Mouse (Mus musculus): ENCODE data around the gene Rhbdf2. TPM values are rescaled to one million over a fixed set of nuclear protein-coding genes. Genes with fewer than 3 reads are reported as not detected.
A peak's percentile ranks its signal among the peaks of the same experiment; 100 is the strongest.

Rhbdf2 gene
- polyA plus RNA-seq, 1 experiment from 2014 or later: 3.9 TPM

GRCm38 (mm10) chr11:116565283-116566041 lies 61.4 kb downstream of the Rhbdf2 start:
- Histone ChIP-seq H3K9ac (ENCODE audit: low read length) (no peak overlapping the region), H3K4me1 (ENCODE audit: control insufficient read depth, insufficient read depth, low read length) (no peaks in the 10 kb centered on the region), H3K4me2 (ENCODE audit: low read depth, severe bottlenecking) (no peak overlapping the region), H3K27me3 (ENCODE audit: control insufficient read depth, insufficient read depth, low read length) (no peaks in the 10 kb centered on the region), H3K9me3 (ENCODE audit: control insufficient read depth, low read length) (no peaks in the 10 kb centered on the region), H3K27ac (replicated peaks; ENCODE audit: low read depth, low read length) (no peak overlapping the region), H3K4me3 (ENCODE audit: low read depth, low read length) (no peak overlapping the region), H3K36me3 (ENCODE audit: control insufficient read depth, insufficient read depth, low read length) (no peaks in the 10 kb centered on the region)
- ATAC-seq (ENCODE audit: insufficient number of reproducible peaks, low FRiP score, low TSS enrichment, low read depth) (no peak), DNase-seq (ENCODE audit: low spot score) (no peak)
- WGBS: 38% methylated on average over 7 of the region's 7 CpGs

GRCm38 (mm10) chr11:116556308-116556707 lies 70.5 kb downstream of the Rhbdf2 start:
- H3K4me2 ChIP-seq (ENCODE audit: low read depth, severe bottlenecking): no peak overlapping the region
- peaks cover 13% of the 10 kb centered on the region; the same call in 1 of the 2 replicates for H3K4me1 ChIP-seq (ENCODE audit: control insufficient read depth, insufficient read depth, low read length)
- 60% methylated on average over 6 of the region's 6 CpGs for WGBS
- H3K27me3 ChIP-seq (ENCODE audit: control insufficient read depth, insufficient read depth, low read length): no peaks in the 10 kb centered on the region
- H3K36me3 ChIP-seq (ENCODE audit: control insufficient read depth, insufficient read depth, low read length): no peaks in the 10 kb centered on the region
- ATAC-seq (ENCODE audit: insufficient number of reproducible peaks, low FRiP score, low TSS enrichment, low read depth): no peak
- no peak overlapping the region for H3K4me3 ChIP-seq (ENCODE audit: low read depth, low read length)
- no peaks in the 10 kb centered on the region for H3K9me3 ChIP-seq (ENCODE audit: control insufficient read depth, low read length)
- no peak overlapping the region for H3K27ac ChIP-seq (replicated peaks; ENCODE audit: low read depth, low read length)
- no peak for DNase-seq (ENCODE audit: low spot score)
- H3K9ac ChIP-seq (ENCODE audit: low read length): no peak overlapping the region

- peaks cover 18% of the 10 kb centered on the region for H3K4me1 ChIP-seq (ENCODE audit: control insufficient read depth, insufficient read depth, low read length)
- H3K27me3 ChIP-seq (ENCODE audit: control insufficient read depth, insufficient read depth, low read length): no peaks in the 10 kb centered on the region
- H3K36me3 ChIP-seq (ENCODE audit: control insufficient read depth, insufficient read depth, low read length): no peaks in the 10 kb centered on the region
- H3K4me2 ChIP-seq (ENCODE audit: low read depth, severe bottlenecking): no peak overlapping the region
- ATAC-seq (ENCODE audit: insufficient number of reproducible peaks, low FRiP score, low TSS enrichment, low read depth) (no peak), DNase-seq (ENCODE audit: low spot score) (no peak)
- WGBS: 68% methylated on average over 1 of the region's 1 CpGs
- no peaks in the 10 kb centered on the region for H3K9me3 ChIP-seq (ENCODE audit: control insufficient read depth, low read length)
- no peak overlapping the region for H3K4me3 ChIP-seq (ENCODE audit: low read depth, low read length)
- H3K27ac ChIP-seq (replicated peaks; ENCODE audit: low read depth, low read length): no peak overlapping the region
- no peak overlapping the region for H3K9ac ChIP-seq (ENCODE audit: low read length)
These were observed 71.2 kb downstream of the Rhbdf2 start for GRCm38 (mm10) chr11:116555572-116555971.

- H3K27ac ChIP-seq (replicated peaks; ENCODE audit: low read depth, low read length): no peak overlapping the region
- ATAC-seq (ENCODE audit: insufficient number of reproducible peaks, low FRiP score, low TSS enrichment, low read depth): no peak
These were observed 72.5 kb downstream of the Rhbdf2 start for GRCm38 (mm10) chr11:116554171-116554878.

GRCm38 (mm10) chr11:116552194-116552593 lies 74.6 kb downstream of the Rhbdf2 start:
- ATAC-seq (ENCODE audit: insufficient number of reproducible peaks, low FRiP score, low TSS enrichment, low read depth): no peak
- H3K9me3 ChIP-seq (ENCODE audit: control insufficient read depth, low read length): no peaks in the 10 kb centered on the region
- no peak overlapping the region for H3K4me2 ChIP-seq (ENCODE audit: low read depth, severe bottlenecking)
- H3K9ac ChIP-seq (ENCODE audit: low read length): no peak overlapping the region
- 65% methylated on average over 1 of the region's 1 CpGs for WGBS
- peaks cover 13% of the 10 kb centered on the region for H3K4me1 ChIP-seq (ENCODE audit: control insufficient read depth, insufficient read depth, low read length)
- H3K36me3 ChIP-seq (ENCODE audit: control insufficient read depth, insufficient read depth, low read length): peaks cover 4% of the 10 kb centered on the region; the same call in 1 of the 2 replicates
- H3K4me3 ChIP-seq (ENCODE audit: low read depth, low read length): no peak overlapping the region
- no peak overlapping the region for H3K27ac ChIP-seq (replicated peaks; ENCODE audit: low read depth, low read length)
- no peaks in the 10 kb centered on the region for H3K27me3 ChIP-seq (ENCODE audit: control insufficient read depth, insufficient read depth, low read length)
- DNase-seq (ENCODE audit: low spot score): no peak

More at GRCm38 (mm10) chr11:116554171-116554878, 72.5 kb downstream of the Rhbdf2 start:
- H3K4me2 ChIP-seq (ENCODE audit: low read depth, severe bottlenecking): no peak overlapping the region
- no peak overlapping the region for H3K9ac ChIP-seq (ENCODE audit: low read length)
- peaks cover 18% of the 10 kb centered on the region for H3K4me1 ChIP-seq (ENCODE audit: control insufficient read depth, insufficient read depth, low read length)
- no peaks in the 10 kb centered on the region for H3K9me3 ChIP-seq (ENCODE audit: control insufficient read depth, low read length)
- no peaks in the 10 kb centered on the region for H3K36me3 ChIP-seq (ENCODE audit: control insufficient read depth, insufficient read depth, low read length)
- DNase-seq (ENCODE audit: low spot score): peak; percentile 54
- no peak overlapping the region for H3K4me3 ChIP-seq (ENCODE audit: low read depth, low read length)
- H3K27me3 ChIP-seq (ENCODE audit: control insufficient read depth, insufficient read depth, low read length): no peaks in the 10 kb centered on the region
- 53% methylated on average over 12 of the region's 12 CpGs for WGBS

GRCm38 (mm10) chr11:116550748-116551147 lies 76.1 kb downstream of the Rhbdf2 start:
- H3K4me1 ChIP-seq (ENCODE audit: control insufficient read depth, insufficient read depth, low read length): peaks cover 11% of the 10 kb centered on the region
- 58% methylated on average over 7 of the region's 7 CpGs for WGBS
- no peak overlapping the region for H3K4me2 ChIP-seq (ENCODE audit: low read depth, severe bottlenecking)
- no peak overlapping the region for H3K4me3 ChIP-seq (ENCODE audit: low read depth, low read length)
- no peaks in the 10 kb centered on the region for H3K9me3 ChIP-seq (ENCODE audit: control insufficient read depth, low read length)
- H3K9ac ChIP-seq (ENCODE audit: low read length): 0 out of 2 replicates have a peak overlapping the region, but pooled peaks have one; percentile 22
- H3K27me3 ChIP-seq (ENCODE audit: control insufficient read depth, insufficient read depth, low read length): no peaks in the 10 kb centered on the region
- H3K27ac ChIP-seq (replicated peaks; ENCODE audit: low read depth, low read length): 0 out of 2 replicates have a peak overlapping the region, but pooled peaks have one; percentile 18
- H3K36me3 ChIP-seq (ENCODE audit: control insufficient read depth, insufficient read depth, low read length): peaks cover 4% of the 10 kb centered on the region; the same call in 1 of the 2 replicates
- ATAC-seq (ENCODE audit: insufficient number of reproducible peaks, low FRiP score, low TSS enrichment, low read depth) (no peak), DNase-seq (ENCODE audit: low spot score) (no peak)

- Histone ChIP-seq H3K4me3 (ENCODE audit: low read depth, low read length) (no peak overlapping the region), H3K9ac (ENCODE audit: low read length) (no peak overlapping the region), H3K4me2 (ENCODE audit: low read depth, severe bottlenecking) (no peak overlapping the region), H3K27ac (replicated peaks; ENCODE audit: low read depth, low read length) (no peak overlapping the region), H3K36me3 (ENCODE audit: control insufficient read depth, insufficient read depth, low read length) (peaks cover 15% of the 10 kb centered on the region; the same call in 1 of the 2 replicates), H3K9me3 (ENCODE audit: control insufficient read depth, low read length) (no peaks in the 10 kb centered on the region), H3K4me1 (ENCODE audit: control insufficient read depth, insufficient read depth, low read length) (peaks cover 11% of the 10 kb centered on the region), H3K27me3 (ENCODE audit: control insufficient read depth, insufficient read depth, low read length) (no peaks in the 10 kb centered on the region)
- DNase-seq (ENCODE audit: low spot score) (no peak), ATAC-seq (ENCODE audit: insufficient number of reproducible peaks, low FRiP score, low TSS enrichment, low read depth) (no peak)
- 89% methylated on average over 11 of the region's 11 CpGs for WGBS
These were observed 77.4 kb downstream of the Rhbdf2 start for GRCm38 (mm10) chr11:116549273-116550038.

- no peak overlapping the region for H3K4me3 ChIP-seq (ENCODE audit: low read depth, low read length)
- no peak overlapping the region for H3K27ac ChIP-seq (replicated peaks; ENCODE audit: low read depth, low read length)
- H3K27me3 ChIP-seq (ENCODE audit: control insufficient read depth, insufficient read depth, low read length): no peaks in the 10 kb centered on the region
- no peak overlapping the region for H3K4me2 ChIP-seq (ENCODE audit: low read depth, severe bottlenecking)
- DNase-seq (ENCODE audit: low spot score) (no peak), ATAC-seq (ENCODE audit: insufficient number of reproducible peaks, low FRiP score, low TSS enrichment, low read depth) (no peak)
- H3K4me1 ChIP-seq (ENCODE audit: control insufficient read depth, insufficient read depth, low read length): peaks cover 11% of the 10 kb centered on the region
- no peaks in the 10 kb centered on the region for H3K9me3 ChIP-seq (ENCODE audit: control insufficient read depth, low read length)
- 98% methylated on average over 9 of the region's 9 CpGs for WGBS
- peaks cover 17% of the 10 kb centered on the region; the same call in 1 of the 2 replicates for H3K36me3 ChIP-seq (ENCODE audit: control insufficient read depth, insufficient read depth, low read length)
- no peak overlapping the region for H3K9ac ChIP-seq (ENCODE audit: low read length)
These were observed 78.0 kb downstream of the Rhbdf2 start for GRCm38 (mm10) chr11:116548780-116549179.

Data from limb, embryonic 11.5 days (tissue).